Mouse (Mus musculus): ENCODE measurements around the gene Dpysl4. TPM values are rescaled to one million over a fixed set of nuclear protein-coding genes. Genes with fewer than 3 reads are reported as not detected.

The Dpysl4 gene
- 0.32 TPM in 1 of 3 replicates, not detected in the others for total RNA-seq (2017)

DNA sequence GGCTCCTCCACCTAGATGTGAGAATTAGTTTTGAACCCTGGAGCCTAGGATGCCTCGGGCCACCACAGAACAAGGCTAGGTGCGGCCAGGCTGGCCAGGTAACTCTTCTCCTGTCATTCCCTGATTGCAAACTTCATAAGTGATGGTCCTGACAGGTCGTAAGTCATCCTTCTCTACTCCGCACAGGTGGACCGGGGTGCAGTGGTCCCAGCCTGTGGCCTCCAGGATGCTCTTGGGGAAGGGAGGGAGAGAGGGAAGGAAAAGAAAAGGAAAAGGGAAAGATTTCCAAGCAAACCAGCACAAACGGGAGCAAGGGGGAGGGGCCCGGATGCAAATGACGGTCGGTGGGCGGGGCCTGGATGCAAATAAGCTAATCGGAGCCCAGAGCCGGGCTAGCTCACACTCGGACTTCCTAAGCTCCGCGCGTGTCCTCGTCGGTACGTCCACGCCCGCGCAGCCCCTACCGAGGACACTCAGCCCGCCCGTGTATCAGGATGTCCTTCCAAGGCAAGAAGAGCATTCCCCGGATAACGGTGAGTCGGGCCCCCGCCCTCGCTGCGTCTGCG lies at the start of gene Dpysl4:
TSS of gene Dpysl4 (plus strand) at position 373 of the 566 bp plus-strand sequence.
- ATAC-seq (replicated peaks; ENCODE audit: insufficient number of reproducible peaks, low FRiP score, low TSS enrichment, poor library complexity, severe bottlenecking), result no peak

DNA sequence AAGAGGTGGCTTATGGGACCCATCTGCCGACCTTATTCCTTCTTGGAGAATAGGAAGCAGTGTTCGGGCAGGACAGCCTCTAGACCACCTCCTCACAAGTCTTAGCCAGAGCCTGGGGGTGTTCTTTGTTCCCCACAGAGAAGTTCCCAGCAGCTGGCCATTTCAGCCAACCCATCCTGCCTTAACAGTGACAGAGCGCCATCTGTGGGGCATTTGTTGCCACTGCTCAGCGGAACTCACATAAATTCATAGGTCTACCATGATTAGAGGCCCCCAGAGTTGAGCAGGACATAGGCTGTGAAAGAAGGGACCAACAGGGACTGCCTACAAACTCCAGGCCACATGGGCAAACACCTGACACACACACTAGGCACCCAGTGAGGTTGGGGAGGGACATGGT lies 22.4 kb upstream of the Dpysl4 start:
- no peak for ATAC-seq (replicated peaks; ENCODE audit: insufficient number of reproducible peaks, low FRiP score, low TSS enrichment, poor library complexity, severe bottlenecking)

DNA sequence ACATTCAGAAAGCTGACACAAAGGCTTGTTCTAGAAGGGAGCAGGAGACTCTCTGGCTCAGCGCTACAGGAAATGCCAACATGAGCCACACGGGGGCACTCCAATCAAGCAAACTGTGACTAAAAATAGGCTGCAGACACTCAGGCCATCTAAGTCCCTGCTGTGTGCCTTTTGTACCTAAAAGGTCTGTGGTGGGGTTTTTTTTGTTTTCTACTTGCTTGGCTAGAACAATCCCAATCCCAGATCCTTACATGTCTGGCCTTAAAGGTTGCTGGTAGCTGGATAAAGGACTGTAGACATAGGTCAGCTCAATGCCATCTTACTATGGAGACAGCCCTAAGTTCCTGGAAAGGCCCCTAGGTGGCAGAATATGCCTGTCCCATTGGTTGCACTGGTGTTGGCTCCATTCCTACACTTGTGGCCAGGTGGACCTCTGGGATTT lies 17.6 kb upstream of the Dpysl4 start:
- ATAC-seq (replicated peaks; ENCODE audit: insufficient number of reproducible peaks, low FRiP score, low TSS enrichment, poor library complexity, severe bottlenecking), result no peak

GRCm38 (mm10) chr7:139074189-139074588 lies 11.6 kb upstream of the Dpysl4 start:
- ATAC-seq (replicated peaks; ENCODE audit: insufficient number of reproducible peaks, low FRiP score, low TSS enrichment, poor library complexity, severe bottlenecking), result no peak

DNA sequence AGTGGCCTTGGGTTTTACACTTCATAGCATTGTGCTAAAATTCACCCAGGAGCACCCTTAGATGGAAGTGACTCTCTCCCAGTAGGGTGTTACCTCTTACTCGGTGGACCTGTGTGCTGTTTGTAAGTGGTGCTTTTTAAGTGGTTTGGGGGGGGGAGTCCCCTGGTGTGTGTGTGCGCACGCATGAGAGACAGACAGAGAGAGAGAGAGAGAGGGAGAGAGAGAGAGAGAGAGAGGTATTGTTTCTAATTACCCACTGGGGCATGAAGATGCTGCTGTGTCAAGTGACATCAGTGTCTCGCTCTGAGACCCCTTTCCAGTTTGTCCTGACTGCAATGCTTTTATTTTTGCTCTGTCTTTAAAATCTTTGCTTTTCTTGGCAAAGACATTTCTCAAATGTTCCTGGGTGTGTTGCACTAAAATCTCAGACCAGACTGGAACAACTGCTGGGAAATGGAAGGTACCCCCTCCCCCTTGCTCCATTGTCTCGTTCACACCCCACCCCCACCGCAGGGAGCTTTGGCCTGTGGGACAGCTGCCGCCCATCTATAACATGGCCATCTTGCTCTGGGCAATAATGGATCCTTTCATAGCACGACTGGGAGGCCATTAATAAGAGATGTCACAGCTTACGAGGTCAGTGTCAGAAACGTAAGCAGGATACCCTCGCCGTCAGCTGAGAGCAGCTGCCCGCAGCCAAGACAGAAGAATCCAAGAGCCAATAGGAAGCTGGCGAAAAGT lies 10.6 kb upstream of the Dpysl4 start:
- ATAC-seq (replicated peaks; ENCODE audit: insufficient number of reproducible peaks, low FRiP score, low TSS enrichment, poor library complexity, severe bottlenecking), result no peak

DNA sequence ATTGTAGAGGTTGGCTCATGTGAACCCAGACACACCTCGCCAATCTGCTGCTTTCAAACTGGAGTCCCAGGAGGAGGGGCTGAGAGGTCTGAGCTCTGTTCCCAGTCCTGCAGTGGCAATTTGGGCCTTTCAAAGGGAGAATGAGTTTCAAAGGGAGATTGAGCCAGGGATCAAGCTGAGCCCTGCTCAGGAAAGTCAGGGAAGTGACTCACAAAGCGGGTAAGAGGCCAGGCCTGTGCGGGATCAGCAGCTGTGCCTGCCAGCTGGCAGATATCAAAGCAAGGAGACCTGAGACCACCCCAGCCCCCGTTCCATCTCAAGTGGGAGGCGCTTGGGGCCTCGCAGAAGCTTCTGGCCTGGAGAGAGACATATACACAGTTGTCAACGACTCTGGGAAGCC lies 8.5 kb upstream of the Dpysl4 start:
- ATAC-seq (replicated peaks; ENCODE audit: insufficient number of reproducible peaks, low FRiP score, low TSS enrichment, poor library complexity, severe bottlenecking), result no peak

- ATAC-seq (replicated peaks; ENCODE audit: insufficient number of reproducible peaks, low FRiP score, low TSS enrichment, poor library complexity, severe bottlenecking), result no peak
Observed at GRCm38 (mm10) chr7:139078181-139078580, 7.6 kb upstream of the Dpysl4 start.

DNA sequence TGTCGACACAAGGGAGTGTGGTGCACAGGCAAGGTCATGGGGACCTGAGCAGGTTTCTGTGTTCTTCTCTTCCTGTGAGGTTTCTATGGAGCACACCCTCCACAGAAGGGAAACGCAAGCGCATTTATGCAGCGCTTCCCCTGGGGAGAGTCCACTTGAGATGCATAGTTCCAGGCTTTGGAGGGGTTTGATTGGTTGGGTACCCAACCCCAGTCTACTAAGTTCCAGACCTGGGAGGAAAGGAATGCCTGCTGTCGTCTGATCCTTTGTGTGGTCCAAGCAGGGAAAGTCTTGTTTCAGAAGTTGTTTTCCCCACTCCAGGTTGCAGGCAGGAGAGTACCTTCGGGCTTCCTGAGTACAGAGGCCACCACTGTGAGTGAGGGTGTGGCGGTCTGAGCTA lies 6.7 kb upstream of the Dpysl4 start:
- no peak for ATAC-seq (replicated peaks; ENCODE audit: insufficient number of reproducible peaks, low FRiP score, low TSS enrichment, poor library complexity, severe bottlenecking)

GRCm38 (mm10) chr7:139080714-139081113 lies 5.1 kb upstream of the Dpysl4 start:
- no peak for ATAC-seq (replicated peaks; ENCODE audit: insufficient number of reproducible peaks, low FRiP score, low TSS enrichment, poor library complexity, severe bottlenecking)

- ATAC-seq (replicated peaks; ENCODE audit: insufficient number of reproducible peaks, low FRiP score, low TSS enrichment, poor library complexity, severe bottlenecking), result no peak
Observed at GRCm38 (mm10) chr7:139081158-139081557, 4.6 kb upstream of the Dpysl4 start.

DNA sequence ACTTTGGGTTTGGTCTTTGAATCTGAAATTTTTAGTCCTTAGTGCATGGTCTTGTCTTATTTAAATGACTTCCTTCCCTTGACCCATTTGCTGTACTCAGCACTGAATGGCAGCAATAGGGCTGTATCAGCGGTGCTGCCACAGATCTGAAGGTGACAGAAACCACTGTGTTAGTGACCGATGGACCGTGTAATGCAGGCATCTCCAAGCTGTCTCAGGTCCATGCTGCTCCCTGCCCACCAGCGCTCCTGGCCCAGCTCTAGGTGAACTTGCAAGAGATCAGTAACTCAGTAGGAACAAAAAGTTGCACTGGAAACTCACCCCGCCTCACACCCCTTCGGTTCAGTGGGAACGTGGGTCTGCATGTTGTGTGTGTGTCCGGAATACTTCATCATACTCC lies 3.5 kb upstream of the Dpysl4 start:
- ATAC-seq (replicated peaks; ENCODE audit: insufficient number of reproducible peaks, low FRiP score, low TSS enrichment, poor library complexity, severe bottlenecking), result no peak

DNA sequence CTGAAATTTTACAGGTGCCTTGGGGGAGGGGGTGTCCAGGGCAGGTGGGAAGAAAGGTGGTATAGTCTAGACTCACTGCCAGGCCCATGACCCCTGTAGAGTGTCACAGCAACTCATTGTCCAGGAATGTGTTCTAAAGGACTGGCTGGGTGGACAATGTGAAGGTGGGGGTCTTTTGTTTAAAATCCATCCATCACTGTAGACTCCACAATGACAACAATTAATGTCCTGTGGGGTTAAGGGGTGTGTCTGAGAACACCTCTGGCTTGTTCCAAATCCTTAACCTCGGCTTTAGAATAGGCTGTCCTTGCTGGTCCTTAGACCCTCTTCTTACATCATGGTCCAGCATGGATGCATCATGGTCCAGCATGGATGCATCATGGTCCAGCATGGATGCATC lies 1.5 kb upstream of the Dpysl4 start:
- no peak for ATAC-seq (replicated peaks; ENCODE audit: insufficient number of reproducible peaks, low FRiP score, low TSS enrichment, poor library complexity, severe bottlenecking)

DNA sequence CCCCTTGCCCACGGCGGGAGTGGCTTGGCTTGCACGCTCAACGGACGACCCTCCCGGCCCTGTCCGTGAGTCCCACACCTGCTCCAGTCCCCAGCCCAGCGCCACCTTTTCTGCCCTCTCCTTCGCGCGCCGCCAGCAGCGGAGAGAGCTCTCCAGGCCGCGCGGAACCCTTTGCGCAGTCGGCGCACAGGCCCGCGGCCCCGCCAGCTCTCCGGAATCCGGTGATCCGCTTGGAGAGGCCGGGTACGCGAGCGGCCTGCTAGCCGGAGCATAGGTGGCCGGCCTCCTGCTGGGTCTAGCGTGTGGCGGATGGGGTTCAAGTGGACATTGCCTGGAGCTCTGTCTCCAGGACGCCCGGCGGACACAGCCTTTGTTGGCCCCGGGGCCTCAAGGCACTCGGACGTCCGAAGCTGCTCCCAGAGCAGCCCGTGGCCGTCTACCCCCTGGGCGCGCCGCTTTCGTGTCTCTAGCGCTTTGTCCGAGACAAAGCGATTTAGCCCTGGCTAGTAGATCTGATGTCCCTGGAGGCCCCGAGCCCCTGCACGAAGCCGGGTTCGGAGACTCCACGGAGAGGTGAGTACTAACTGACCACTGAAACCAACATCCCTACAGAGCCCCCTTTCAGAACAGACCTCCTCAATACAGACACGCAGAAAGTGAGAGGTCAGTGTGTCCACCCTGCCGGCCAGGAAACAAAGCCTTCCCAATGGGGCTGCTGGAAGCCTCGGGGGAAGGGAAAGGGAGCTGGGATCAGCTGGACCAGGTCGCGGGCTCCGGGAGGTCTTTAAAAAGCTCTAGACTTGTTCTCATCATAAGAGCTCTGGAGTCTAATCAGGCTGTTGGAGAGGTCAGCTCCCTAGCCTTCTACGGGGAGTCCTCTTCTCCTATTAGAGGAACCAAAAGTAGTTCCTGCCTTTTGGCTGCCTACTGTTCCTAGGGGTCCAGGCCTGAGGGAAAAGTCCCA lies 676 bp downstream of the Dpysl4 start:
- ATAC-seq (replicated peaks; ENCODE audit: insufficient number of reproducible peaks, low FRiP score, low TSS enrichment, poor library complexity, severe bottlenecking), result no peak

DNA sequence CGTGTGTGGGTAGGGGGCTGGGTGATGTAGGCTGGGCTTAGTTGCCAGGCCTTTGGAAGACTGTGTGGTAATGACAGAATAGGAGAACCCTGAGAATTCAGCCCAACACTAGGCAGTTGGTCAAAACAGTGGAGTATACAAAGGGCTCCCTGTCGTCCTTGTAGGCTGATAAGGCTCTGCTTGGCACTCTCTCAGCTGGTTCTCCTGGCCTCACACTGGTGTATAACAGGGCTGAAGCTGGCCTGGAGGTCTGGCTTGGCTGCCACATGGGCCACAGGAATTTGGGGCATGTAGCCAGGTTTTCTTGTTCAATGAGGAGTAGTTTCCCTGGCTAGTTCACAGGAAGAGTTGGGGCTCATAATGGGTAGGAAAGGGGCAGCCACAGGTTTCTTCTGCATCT lies 2.0 kb downstream of the Dpysl4 start:
- ATAC-seq (replicated peaks; ENCODE audit: insufficient number of reproducible peaks, low FRiP score, low TSS enrichment, poor library complexity, severe bottlenecking), result no peak

GRCm38 (mm10) chr7:139089892-139090874 lies 4.4 kb downstream of the Dpysl4 start:
- ATAC-seq (replicated peaks; ENCODE audit: insufficient number of reproducible peaks, low FRiP score, low TSS enrichment, poor library complexity, severe bottlenecking), result no peak

GRCm38 (mm10) chr7:139091681-139092080 lies 5.9 kb downstream of the Dpysl4 start:
- no peak for ATAC-seq (replicated peaks; ENCODE audit: insufficient number of reproducible peaks, low FRiP score, low TSS enrichment, poor library complexity, severe bottlenecking)

- no peak for ATAC-seq (replicated peaks; ENCODE audit: insufficient number of reproducible peaks, low FRiP score, low TSS enrichment, poor library complexity, severe bottlenecking)
Observed at GRCm38 (mm10) chr7:139092676-139093075, 6.9 kb downstream of the Dpysl4 start.

DNA sequence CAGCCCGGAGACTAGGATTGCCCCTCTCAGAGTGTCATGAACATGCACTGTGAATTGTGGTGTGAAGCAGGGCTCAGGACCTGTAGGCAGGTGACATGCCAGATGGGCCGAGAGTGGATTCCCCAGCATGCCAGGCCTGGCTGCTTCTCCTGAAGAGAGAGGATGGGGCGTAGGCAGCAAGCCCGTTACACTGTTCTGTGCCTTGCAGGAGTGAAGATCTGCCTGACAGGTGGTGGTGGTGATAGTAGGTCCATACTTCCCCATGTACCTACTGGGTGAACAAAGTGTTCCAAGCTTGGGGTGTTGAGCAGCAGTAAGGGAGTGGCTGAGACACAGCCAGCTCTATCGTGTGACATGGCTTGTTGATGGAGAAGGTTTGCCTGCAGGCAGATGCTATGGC lies 7.3 kb downstream of the Dpysl4 start:
- no peak for ATAC-seq (replicated peaks; ENCODE audit: insufficient number of reproducible peaks, low FRiP score, low TSS enrichment, poor library complexity, severe bottlenecking)
